Mouse (Mus musculus) heart, embryonic 14.5 days (tissue): ENCODE measurements at regions not wholly inside any gene's neighbourhood (a gene's known extent, or its start where the extent isn't known, plus 50 kb on each side); places are given as distances from the start of the nearest gene placed in this dataset.

ENCODE experiments used
- ATAC-seq: fragments of 200-750 bp; cut with Nextera tagmentation; 2 replicates; pipeline ENCODE4 v1.8.0; 2017; ENCODE audit warnings: low read depth, moderate TSS enrichment; ENCODE audit not compliant: insufficient number of reproducible peaks, insufficient read depth, low FRiP score
- H3K27ac ChIP-seq, 2 experiments: fragments of 200-500 bp in 1 of 2; fragments of 300-500 bp in 1 of 2; sonication (generic) in 1 of 2; replicated peaks in 1 of 2; 2 replicates each; pipeline ENCODE4 v1.5.1; 2012 to 2014; ENCODE audit warnings: low read depth in 2 of 2, low read length in 2 of 2, control low read depth in 1 of 2, mild to moderate bottlenecking in 1 of 2, mixed read lengths in 1 of 2; ENCODE audit not compliant: control insufficient read depth in 1 of 2, insufficient read depth in 1 of 2
- H3K27me3 ChIP-seq: fragments of 300-500 bp; sonication (generic); 2 replicates; pipeline ENCODE4 v1.6.1; 2014; ENCODE audit warnings: mild to moderate bottlenecking, low read length, control low read depth; ENCODE audit not compliant: control insufficient read depth, insufficient read depth
- H3K36me3 ChIP-seq: fragments of 300-500 bp; sonication (generic); 2 replicates; pipeline ENCODE4 v1.6.1; 2014; ENCODE audit warnings: mild to moderate bottlenecking, control low read depth, low read length, mixed read lengths; ENCODE audit not compliant: control insufficient read depth, insufficient read depth
- H3K4me1 ChIP-seq, 2 experiments: fragments of 200-500 bp in 1 of 2; fragments of 300-500 bp in 1 of 2; sonication (generic) in 1 of 2; 2 replicates each; pipeline ENCODE4 v1.6.1; 2012 to 2014; ENCODE audit warnings: low read length in 2 of 2, control low read depth in 1 of 2, mixed read lengths in 1 of 2; ENCODE audit not compliant: control insufficient read depth in 2 of 2, insufficient read depth in 2 of 2
- H3K4me2 ChIP-seq: fragments of 300-500 bp; sonication (generic); 2 replicates; pipeline ENCODE4 v1.6.1; 2014; ENCODE audit warnings: mild to moderate bottlenecking, low read length
- H3K4me3 ChIP-seq, 2 experiments: fragments of 200-500 bp in 1 of 2; fragments of 300-500 bp in 1 of 2; sonication (generic) in 1 of 2; 2 replicates each; pipeline ENCODE4 v1.5.1; 2012 to 2014; ENCODE audit warnings: low read length in 2 of 2, mild to moderate bottlenecking in 2 of 2, control low read depth in 1 of 2, low read depth in 1 of 2, moderate library complexity in 1 of 2; ENCODE audit not compliant: control insufficient read depth in 1 of 2, insufficient read depth in 1 of 2
- H3K9ac ChIP-seq: fragments of 300-500 bp; sonication (generic); 2 replicates; pipeline ENCODE4 v1.6.1; 2014; ENCODE audit warnings: mild to moderate bottlenecking, low read length
- H3K9me3 ChIP-seq: fragments of 300-500 bp; sonication (generic); 2 replicates; pipeline ENCODE4 v1.6.1; 2016; ENCODE audit warnings: low read length, control low read depth; ENCODE audit not compliant: control insufficient read depth
- WGBS: fragments of 180-500 bp; shearing (Covaris S2); extraction: QIAGEN DNeasy Blood & Tissue Kit; methylation state at CpG from one replicate; pipeline ENCODE4 v1.1.7; 2014; 5-methylcytosine and 5-hydroxymethylcytosine counted together

DNA sequence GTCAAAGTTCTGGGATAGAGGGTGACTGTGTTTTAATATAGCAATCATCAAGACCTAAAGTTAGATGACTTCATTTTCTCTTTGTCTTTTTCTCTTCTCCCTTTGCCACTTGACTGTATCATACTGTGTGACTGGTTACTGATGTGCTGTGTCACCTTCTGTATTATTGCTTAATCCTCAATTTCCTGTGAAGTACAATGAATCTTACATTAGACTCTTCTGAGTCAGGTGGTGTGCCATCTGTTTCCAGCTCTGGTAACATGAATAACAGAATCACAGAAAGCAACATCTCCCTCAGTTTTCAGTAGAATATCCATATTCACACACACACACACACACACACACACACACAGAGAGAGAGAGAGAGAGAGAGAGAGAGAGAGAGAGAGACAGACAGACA lies 203.2 kb downstream of the Etv1 start:
- no peak for ATAC-seq
- H3K4me2 ChIP-seq: no peak overlapping the region
- no peak overlapping the region for H3K4me3 ChIP-seq
- H3K9me3 ChIP-seq: no peaks in the 10 kb centered on the region
- no peak overlapping the region for H3K9ac ChIP-seq
- H3K4me1 ChIP-seq: no peaks in the 10 kb centered on the region
- H3K27me3 ChIP-seq: no peaks in the 10 kb centered on the region
- no peaks in the 10 kb centered on the region for H3K36me3 ChIP-seq
- H3K27ac ChIP-seq: no peak overlapping the region

DNA sequence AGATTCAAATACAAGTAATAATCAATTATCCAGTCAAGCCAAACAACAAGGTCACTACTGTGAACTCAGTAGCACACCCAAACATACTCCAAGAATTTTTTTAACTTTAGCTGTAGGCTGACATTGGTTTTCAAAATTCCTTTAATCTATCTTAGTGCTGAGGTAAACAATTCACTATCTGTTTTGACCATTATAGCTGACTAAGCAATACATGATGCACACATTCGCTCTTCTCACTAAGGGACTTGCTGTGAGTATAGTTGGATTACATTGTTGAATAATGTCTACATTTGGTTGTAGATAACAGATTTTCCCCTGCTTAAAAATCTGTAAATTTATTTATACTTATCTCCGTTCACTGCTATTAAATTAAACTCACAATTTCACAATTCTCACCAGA lies 206.7 kb downstream of the Etv1 start:
- H3K9me3 ChIP-seq: no peaks in the 10 kb centered on the region
- H3K27me3 ChIP-seq: no peaks in the 10 kb centered on the region
- no peak overlapping the region for H3K4me2 ChIP-seq
- H3K4me1 ChIP-seq: no peaks in the 10 kb centered on the region
- no peak for ATAC-seq
- no peak overlapping the region for H3K9ac ChIP-seq
- H3K27ac ChIP-seq: no peak overlapping the region
- WGBS: 89% methylated on average over 2 of the region's 2 CpGs
- no peak overlapping the region for H3K4me3 ChIP-seq
- no peaks in the 10 kb centered on the region for H3K36me3 ChIP-seq

DNA sequence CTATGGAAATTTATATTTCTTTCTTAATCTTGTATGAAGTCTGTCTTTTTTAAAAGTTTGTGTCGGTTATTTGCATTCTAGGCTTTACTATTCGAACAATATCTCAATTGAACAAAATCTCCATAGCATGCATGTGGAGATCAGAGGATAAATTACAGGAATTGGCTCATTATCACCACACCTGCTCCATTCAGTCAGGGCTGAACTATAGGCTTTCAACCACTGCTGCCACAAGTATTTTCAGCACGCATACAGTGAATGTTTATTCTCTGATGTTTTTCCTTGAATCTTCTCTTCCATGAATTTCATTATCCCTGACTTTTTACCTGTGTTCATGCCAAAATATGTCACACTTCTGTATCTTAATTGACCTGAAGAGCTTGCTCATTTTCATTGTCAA lies 207.2 kb downstream of the Etv1 start:
- Histone ChIP-seq H3K9ac (no peak overlapping the region), H3K9me3 (no peaks in the 10 kb centered on the region), H3K4me2 (no peak overlapping the region), H3K27ac (no peak overlapping the region), H3K27me3 (no peaks in the 10 kb centered on the region), H3K36me3 (no peaks in the 10 kb centered on the region), H3K4me1 (no peaks in the 10 kb centered on the region), H3K4me3 (no peak overlapping the region)
- WGBS: 88% methylated on average over 3 of the region's 3 CpGs
- ATAC-seq: no peak

DNA sequence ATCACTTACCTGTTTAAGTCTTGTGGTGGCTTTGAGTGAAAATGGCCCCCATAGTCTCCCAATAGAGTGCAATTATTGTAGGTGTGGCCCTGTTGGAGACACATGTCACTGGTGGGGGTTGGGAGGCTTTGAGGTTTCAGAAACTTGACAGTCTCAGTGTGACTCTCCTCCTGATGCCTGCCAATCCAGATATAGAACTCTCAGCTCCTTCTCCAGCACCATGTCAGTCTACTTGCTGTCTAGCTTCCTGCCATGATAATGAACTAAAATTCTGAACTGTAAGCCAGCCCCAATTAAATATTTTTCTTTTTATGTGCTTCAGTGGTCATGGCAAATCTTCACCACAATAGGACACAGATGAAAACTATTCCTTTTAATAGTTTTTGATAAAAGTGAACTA lies 208.1 kb downstream of the Etv1 start:
- no peak overlapping the region for H3K4me3 ChIP-seq
- H3K36me3 ChIP-seq: no peaks in the 10 kb centered on the region
- H3K27me3 ChIP-seq: no peaks in the 10 kb centered on the region
- H3K27ac ChIP-seq: no peak overlapping the region
- no peak for ATAC-seq
- no peaks in the 10 kb centered on the region for H3K4me1 ChIP-seq
- no peaks in the 10 kb centered on the region for H3K9me3 ChIP-seq
- H3K9ac ChIP-seq: no peak overlapping the region
- no peak overlapping the region for H3K4me2 ChIP-seq

DNA sequence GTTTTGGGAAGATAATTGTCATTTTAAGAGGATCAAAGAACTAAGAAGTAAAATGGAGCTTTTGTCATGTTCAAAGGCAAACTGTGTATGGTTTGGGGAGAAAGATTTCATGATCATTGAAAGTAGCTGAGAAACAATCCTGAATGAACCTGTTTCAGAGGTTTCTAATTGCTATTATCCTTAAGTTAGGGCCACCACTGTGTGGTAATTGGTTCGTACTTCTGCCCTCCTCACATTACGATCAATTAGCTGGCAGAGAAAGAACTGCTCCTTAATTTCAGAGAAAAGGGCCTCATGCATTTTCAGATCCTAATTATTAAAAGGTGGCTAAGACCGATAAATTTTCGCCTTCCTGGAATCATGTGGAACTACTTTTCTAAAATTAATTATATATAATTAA lies 208.6 kb downstream of the Etv1 start:
- no peaks in the 10 kb centered on the region for H3K27me3 ChIP-seq
- H3K4me3 ChIP-seq: no peak overlapping the region
- H3K9ac ChIP-seq: no peak overlapping the region
- no peaks in the 10 kb centered on the region for H3K9me3 ChIP-seq
- no peaks in the 10 kb centered on the region for H3K4me1 ChIP-seq
- no peaks in the 10 kb centered on the region for H3K36me3 ChIP-seq
- no peak overlapping the region for H3K4me2 ChIP-seq
- ATAC-seq: no peak
- WGBS: 92% methylated on average over 4 of the region's 4 CpGs
- no peak overlapping the region for H3K27ac ChIP-seq

DNA sequence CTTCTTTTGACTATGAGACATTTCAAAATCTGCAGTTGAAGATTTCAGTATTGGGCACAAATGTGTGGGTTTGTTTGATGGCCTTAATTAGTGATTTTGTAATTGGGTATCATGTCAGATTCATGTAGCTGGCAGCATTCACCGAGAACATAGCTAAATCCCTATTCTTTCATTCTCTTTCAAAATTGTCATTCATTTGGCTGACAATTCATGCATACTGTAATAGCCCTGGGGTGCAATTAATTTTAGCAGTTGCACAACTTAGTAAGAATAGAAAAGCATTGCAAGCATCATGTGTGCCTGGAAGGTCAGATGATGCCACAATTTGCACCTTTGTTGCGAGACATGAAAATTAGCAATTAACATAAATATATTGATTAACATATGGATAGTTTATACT lies 248.0 kb downstream of the Etv1 start:
- Histone ChIP-seq H3K27me3 (no peaks in the 10 kb centered on the region), H3K9ac (no peak overlapping the region), H3K9me3 (no peaks in the 10 kb centered on the region), H3K4me3 (no peak overlapping the region), H3K4me1 (no peaks in the 10 kb centered on the region), H3K36me3 (no peaks in the 10 kb centered on the region), H3K27ac (no peak overlapping the region), H3K4me2 (no peak overlapping the region)
- no peak for ATAC-seq
- WGBS: 80% methylated on average over 2 of the region's 2 CpGs

DNA sequence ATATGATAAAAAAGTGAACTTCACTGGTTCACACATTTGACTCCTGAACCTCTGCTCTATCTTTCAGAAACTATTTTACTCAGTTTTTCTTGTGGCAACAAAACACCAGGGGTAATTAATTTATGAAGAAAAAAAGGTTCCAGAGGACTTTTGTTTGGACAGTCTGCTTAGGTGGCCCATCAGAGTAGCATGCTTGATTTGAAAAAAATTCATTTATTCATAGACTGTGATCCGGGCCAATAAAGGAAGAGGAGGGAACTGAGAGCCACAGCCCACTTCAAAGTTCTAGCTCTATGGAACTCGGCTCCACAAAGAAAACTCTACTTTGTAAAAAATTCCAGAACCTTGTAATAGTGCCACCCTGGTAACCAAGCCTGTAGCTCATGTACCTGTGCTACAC lies 248.8 kb downstream of the Etv1 start:
- WGBS: 79% methylated on average over 2 of the region's 2 CpGs
- Histone ChIP-seq H3K27ac (no peak overlapping the region), H3K4me3 (no peak overlapping the region), H3K9me3 (no peaks in the 10 kb centered on the region), H3K36me3 (no peaks in the 10 kb centered on the region), H3K27me3 (no peaks in the 10 kb centered on the region), H3K4me1 (no peaks in the 10 kb centered on the region), H3K4me2 (no peak overlapping the region), H3K9ac (no peak overlapping the region)
- ATAC-seq: no peak

DNA sequence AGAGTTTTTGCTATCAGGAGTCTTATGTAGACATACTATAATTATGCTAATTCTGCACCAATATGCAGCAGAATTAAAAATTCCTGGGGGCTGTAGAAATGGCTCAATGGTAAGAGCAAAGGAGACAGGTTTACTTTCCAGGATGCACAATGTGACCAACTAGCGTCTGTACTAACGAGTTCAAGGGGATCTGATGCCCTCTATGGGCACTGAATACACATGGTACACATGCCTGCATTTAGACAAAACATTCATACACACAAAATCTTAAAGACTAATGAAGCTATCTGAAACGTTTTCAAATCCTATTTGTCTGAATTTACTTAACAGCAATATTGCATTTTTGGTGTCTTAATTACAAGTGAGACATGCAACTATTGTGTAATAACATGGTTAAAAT lies 254.8 kb downstream of the Etv1 start:
- no peak for ATAC-seq
- Histone ChIP-seq H3K4me2 (no peak overlapping the region), H3K27ac (no peak overlapping the region), H3K9ac (no peak overlapping the region), H3K36me3 (no peaks in the 10 kb centered on the region), H3K9me3 (no peaks in the 10 kb centered on the region), H3K4me1 (no peaks in the 10 kb centered on the region), H3K27me3 (no peaks in the 10 kb centered on the region), H3K4me3 (no peak overlapping the region)
- WGBS: 69% methylated on average over 3 of the region's 3 CpGs
